Mouse (Mus musculus) Patski (cell line): ENCODE data around the gene Nf1. TPM values are rescaled to one million over a fixed set of nuclear protein-coding genes. Genes with fewer than 3 reads are reported as not detected.

ENCODE experiments used
- ATAC-seq: fragments of 100-300 bp; one replicate; pipeline ENCODE4 v1.8.0; 2021
- CTCF ChIA-PET: fragments of 350-600 bp; sonication (Branson Sonifier 250); formaldehyde crosslinking; loops from one replicate; lab custom pipeline; 2022; ENCODE audit warnings: inconsistent platforms; lab: Charles Lee
- POLR2A ChIA-PET: fragments of 350-600 bp; sonication (Branson Sonifier 250); formaldehyde crosslinking; loops from one replicate; lab custom pipeline; 2022; ENCODE audit warnings: antibody characterized with exemption, inconsistent platforms; lab: Charles Lee
- DNase-seq: peaks from one replicate; pipeline ENCODE4 v3.0.0-alpha.2; 2011; ENCODE audit warnings: low read depth, low spot score
- H3K27me3 ChIP-seq: fragments of 371-371 bp; one replicate; pipeline ENCODE4 v1.5.1; 2021
- CTCF ChIP-seq: fragments of 100-300 bp; IDR thresholded peaks from one replicate; pipeline ENCODE4 v1.5.1; 2021
- in situ Hi-C: fragments of 300-500 bp; cut with MboI; formaldehyde crosslinking; loops from 3 replicates; pipeline ENCODE4 v1.11.1; 2018; ENCODE audit warnings: low pct_unique_long_range_greater_than_20kb, mixed read lengths
- polyA plus RNA-seq: library from polyadenylated mRNA; unstranded; gene quantifications from one replicate; pipeline ENCODE4 v1.2.3, GENCODE M21; 2021

Nf1 gene
- polyA plus RNA-seq, result 24.1 TPM

DNA sequence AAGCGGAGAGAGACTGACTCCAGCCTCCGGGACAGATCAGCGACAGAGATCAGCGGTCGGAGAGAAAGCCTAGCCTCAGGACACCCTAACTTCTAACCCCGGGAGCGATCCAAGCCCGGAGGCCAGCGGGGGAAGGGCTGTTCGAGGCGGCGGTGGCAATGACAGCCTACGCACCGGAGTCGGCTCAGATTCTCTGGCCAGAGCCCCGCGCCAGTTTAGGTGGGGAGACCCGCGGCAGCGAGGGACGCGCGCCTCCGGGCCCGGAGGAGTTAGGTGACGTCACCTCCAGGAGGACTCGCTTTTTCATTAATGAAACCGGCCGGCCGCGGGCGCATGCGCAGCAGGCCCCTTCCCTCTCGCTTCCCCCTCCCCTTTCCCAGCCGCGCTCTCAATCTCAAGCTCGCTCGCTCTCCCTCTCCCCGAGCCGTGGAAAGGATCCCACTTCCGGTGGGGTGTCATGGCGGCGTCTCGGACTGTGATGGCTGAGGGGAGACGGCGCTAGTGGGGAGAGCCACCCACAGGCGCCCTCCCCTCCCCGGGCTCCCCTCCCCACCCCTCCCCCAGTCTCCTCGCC, at the start of gene Nf1:
TSS of gene Nf1 (plus strand) at position 460 of the 574 bp plus-strand sequence.
- CTCF ChIA-PET, result no interaction called here

DNA sequence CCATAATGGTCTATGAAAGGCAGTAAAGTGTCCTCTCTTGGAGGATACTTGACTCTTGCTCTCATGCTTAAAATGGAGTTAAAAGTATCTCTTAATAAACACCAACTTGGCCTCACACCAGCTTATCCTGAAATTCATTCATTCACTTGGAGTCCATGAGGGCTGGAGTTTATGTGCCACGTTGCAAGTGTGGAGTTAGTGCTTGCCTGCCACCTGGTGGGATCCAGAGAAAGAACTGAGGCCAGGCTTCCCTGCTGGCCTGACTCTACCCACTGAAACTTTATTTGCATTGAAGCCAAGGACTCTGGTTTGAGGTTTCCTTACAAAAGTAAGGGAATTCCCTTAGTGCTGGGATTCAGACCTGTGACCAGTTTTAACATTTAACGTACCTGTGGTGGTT, 49.0 kb upstream of the Nf1 start:
- peak; percentile 88 for TF ChIP-seq CTCF
- in situ Hi-C loops, result loop anchor here (5.0 kb wide), 3 partner anchors 68 to 328 kb away; no protein-coding TSS in a partner anchor
- no peaks in the 10 kb centered on the region for H3K27me3 ChIP-seq
- DNase-seq (peak; percentile 34), ATAC-seq (no peak)
- CTCF ChIA-PET, result interaction anchor here (0.7 to 3.9 kb wide), 6 partner anchors 9 to 76 kb away, joined by 3 to 24 read pairs (median 3); no protein-coding TSS in a partner anchor
- POLR2A ChIA-PET, result interaction anchor here (1.2 to 2.1 kb wide), 3 partner anchors 36 to 226 kb away, joined by 3 to 6 read pairs (median 5); partner anchors contain the start of gene Wsb1

More for the DNA sequence above, at the start of gene Nf1:
- no peaks in the 10 kb centered on the region for H3K27me3 ChIP-seq
- ATAC-seq (peak; percentile 63), DNase-seq (peak; percentile 79)
- TF ChIP-seq CTCF, result no peak
- in situ Hi-C loops, result no loop called here
- POLR2A ChIA-PET, result interaction anchor here (1.0 kb wide), 1 partner anchor 10 kb away, joined by 4 read pairs; no protein-coding TSS in a partner anchor

DNA sequence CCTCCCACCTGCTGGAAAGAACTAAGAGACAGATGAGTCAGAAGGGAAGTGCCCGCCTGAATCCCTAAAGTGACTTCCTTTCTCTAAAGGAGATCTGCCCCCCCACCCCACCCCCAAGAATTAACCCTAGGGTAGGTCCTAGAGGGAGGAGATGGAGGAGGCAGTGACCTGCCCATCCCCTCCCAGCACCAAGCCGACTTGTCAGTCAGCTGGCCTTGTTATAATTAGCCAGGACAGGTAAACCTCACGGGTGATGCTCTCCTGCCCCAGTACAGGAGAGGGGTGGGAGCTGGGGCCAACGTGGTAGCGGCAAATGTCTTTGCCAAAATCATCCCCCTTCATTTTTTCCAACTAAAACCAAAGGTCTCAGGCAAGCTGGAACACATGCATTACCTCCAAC, 47.8 kb upstream of the Nf1 start:
- no peak for ATAC-seq
- ChIA-PET POLR2A (interaction anchor here (1.7 kb wide), 1 partner anchor 37 kb away, joined by 6 read pairs; the partner anchor contains the start of gene Wsb1), CTCF (interaction anchor here (1.1 to 3.9 kb wide), 4 partner anchors 30 to 68 kb away, joined by 3 to 24 read pairs (median 4); no protein-coding TSS in a partner anchor)
- TF ChIP-seq CTCF, result no peak
- in situ Hi-C loops, result loop anchor here (5.0 kb wide), 3 partner anchors 69 to 329 kb away; no protein-coding TSS in a partner anchor
- no peaks in the 10 kb centered on the region for H3K27me3 ChIP-seq
- no peak for DNase-seq

DNA sequence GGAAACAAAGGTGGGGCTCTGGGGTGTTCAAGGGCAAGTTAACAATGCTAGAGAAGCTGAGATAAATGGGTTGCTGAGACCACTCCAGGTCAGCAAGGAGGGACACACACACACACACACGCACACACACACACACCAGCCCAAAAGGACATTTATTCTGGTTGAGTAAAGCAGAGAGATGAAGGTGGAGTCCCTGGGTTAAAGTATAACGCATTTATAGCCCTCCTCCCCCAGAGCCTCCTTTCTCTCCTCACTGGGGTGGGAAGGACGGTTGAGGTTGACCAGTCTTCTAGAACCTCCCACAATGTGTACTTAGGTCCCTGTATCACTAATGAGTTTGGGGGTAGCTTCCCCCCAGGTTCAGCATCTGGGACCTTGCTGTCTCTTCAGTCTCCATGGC, 47.4 kb upstream of the Nf1 start:
- TF ChIP-seq CTCF, result no peak
- DNase-seq (peak; percentile 39), ATAC-seq (no peak)
- H3K27me3 ChIP-seq, result no peaks in the 10 kb centered on the region
- ChIA-PET POLR2A (interaction anchor here (0.7 to 1.8 kb wide), 3 partner anchors 15 to 63 kb away, joined by 3 to 6 read pairs (median 4); partner anchors contain the start of gene Wsb1), CTCF (interaction anchor here (0.9 to 1.2 kb wide), 3 partner anchors 30 to 180 kb away, joined by 3 to 4 read pairs (median 4); no protein-coding TSS in a partner anchor)
- in situ Hi-C loops, result loop anchor here (5.0 kb wide), 3 partner anchors 70 to 330 kb away; no protein-coding TSS in a partner anchor

DNA sequence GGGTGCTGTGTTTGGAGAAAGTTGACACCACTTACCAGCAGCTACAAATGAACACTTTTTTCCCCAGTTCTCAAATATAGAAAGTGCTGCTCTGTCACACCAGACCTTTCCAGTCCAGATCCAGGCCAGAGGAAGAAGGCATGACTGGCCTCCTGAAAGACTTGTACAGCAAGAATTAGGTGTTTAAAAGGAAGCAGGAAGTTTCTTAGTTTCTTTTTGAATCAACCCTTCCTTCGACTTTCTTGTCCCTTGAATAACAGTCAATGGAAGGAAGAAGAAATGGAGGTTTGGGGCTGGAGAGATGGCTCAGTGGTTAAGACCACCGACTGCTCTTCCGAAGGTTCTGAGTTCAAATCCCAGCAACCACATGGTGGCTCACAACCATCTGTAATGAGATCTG, 46.5 kb upstream of the Nf1 start:
- POLR2A ChIA-PET, result interaction anchor here (1.8 kb wide), 1 partner anchor 64 kb away, joined by 4 read pairs; no protein-coding TSS in a partner anchor
- ATAC-seq (no peak), DNase-seq (no peak)
- CTCF ChIA-PET, result no interaction called here
- H3K27me3 ChIP-seq, result no peaks in the 10 kb centered on the region
- in situ Hi-C loops, result loop anchor here (5.0 kb wide), 3 partner anchors 71 to 331 kb away; no protein-coding TSS in a partner anchor
- TF ChIP-seq CTCF, result no peak

- H3K27me3 ChIP-seq, result no peaks in the 10 kb centered on the region
- ChIA-PET CTCF (interaction anchor here (0.9 kb wide), 1 partner anchor 69 kb away, joined by 3 read pairs; no protein-coding TSS in a partner anchor), POLR2A (no interaction called here)
- TF ChIP-seq CTCF, result no peak
- no peak for DNase-seq
- in situ Hi-C loops, result loop anchor here (5.0 kb wide), 3 partner anchors 72 to 332 kb away; no protein-coding TSS in a partner anchor
- no peak for ATAC-seq
These were observed 45.5 kb upstream of the Nf1 start for GRCm38 (mm10) chr11:79293971-79294370.

- in situ Hi-C loops, result loop anchor here (5.0 kb wide), 1 partner anchor 101 kb away; no protein-coding TSS in a partner anchor
- no peaks in the 10 kb centered on the region for H3K27me3 ChIP-seq
- ATAC-seq, result no peak
- peak; percentile 83 for TF ChIP-seq CTCF
- ChIA-PET POLR2A (interaction anchor here (0.9 kb wide), 1 partner anchor 10 kb away, joined by 3 read pairs; no protein-coding TSS in a partner anchor), CTCF (interaction anchor here (0.8 to 4.1 kb wide), 14 partner anchors 10 to 275 kb away, joined by 3 to 25 read pairs (median 4); no protein-coding TSS in a partner anchor)
- DNase-seq, result no peak
These were observed 43.3 kb upstream of the Nf1 start for GRCm38 (mm10) chr11:79296167-79296566.

DNA sequence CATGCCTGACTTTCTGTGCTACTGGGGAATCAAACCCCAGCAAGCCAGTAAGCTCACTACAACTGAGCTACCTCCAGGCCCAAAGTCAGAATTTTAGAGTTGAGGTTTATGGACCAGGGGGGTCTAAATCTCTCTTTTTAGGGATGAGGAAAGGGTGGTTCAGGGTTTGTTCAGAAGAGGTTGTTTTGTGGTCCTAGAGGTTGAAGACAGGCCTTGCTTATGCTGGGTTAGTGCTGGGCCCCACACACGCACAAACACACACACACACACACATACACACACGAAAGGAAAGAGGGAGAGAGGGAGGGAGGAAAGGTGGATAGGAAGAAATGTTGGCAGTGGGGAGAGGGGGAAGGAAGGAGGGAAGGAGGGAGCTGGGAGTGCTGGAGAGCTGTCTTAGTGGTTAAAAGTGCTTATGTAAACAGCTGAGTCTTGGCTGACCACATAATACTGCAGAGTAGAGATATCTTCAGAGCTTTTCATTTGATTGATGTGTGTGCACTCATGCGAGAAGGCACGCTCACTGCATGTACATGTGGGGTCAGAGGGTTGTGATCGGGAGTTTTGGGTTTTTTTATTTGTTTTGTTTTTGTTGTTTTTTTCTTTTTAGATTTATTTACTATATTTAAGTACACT, 42.5 kb upstream of the Nf1 start, which contains the start of gene Gm9964:
TSS of gene Gm9964 (minus strand) at position 51 of the 636 bp plus-strand sequence.
- DNase-seq (no peak), ATAC-seq (no peak)

DNA sequence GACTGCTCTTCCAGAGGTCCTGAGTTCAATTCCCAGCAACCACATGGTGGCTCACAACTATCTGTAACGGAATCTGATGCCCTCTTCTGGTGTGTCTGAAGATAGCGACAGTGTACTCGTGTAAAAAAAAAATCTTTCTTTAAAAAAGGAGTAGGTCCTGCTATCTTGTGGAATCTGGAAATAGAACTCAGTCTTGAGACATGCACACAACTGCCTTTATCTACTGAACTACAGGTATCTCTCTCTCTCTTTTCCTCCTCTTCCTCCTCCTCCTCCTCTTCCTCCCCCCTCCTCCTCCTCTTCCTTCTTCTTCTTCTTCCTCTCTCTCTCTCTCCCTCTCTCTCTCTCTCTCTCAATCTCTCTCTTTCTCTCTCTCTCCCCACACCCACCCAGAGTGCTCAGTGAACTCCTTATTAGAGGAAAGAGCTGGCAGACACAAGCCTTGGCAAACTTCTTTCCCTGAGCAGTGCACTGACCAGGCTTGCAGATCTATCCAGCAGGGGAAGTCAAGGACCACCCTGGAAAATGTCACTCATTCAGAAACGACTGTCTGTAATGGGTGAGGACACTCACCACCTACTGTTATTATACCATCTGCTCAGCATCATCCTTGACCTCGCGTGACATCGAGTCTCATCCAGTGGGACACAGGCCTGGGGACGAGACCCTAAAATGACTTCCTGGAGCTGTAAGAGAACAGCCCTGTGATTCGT, 39.6 kb upstream of the Nf1 start:
- POLR2A ChIA-PET, result interaction anchor here (0.6 to 0.7 kb wide), 2 partner anchors 116 to 1709 kb away, joined by 3 read pairs; no protein-coding TSS in a partner anchor
- ATAC-seq, result no peak
- H3K27me3 ChIP-seq, result no peaks in the 10 kb centered on the region
- CTCF ChIA-PET, result interaction anchor here (0.6 kb wide), 1 partner anchor 93 kb away, joined by 3 read pairs; no protein-coding TSS in a partner anchor
- DNase-seq, result no peak
- in situ Hi-C loops, result loop anchor here (5.0 kb wide), 1 partner anchor 97 kb away; no protein-coding TSS in a partner anchor
- TF ChIP-seq CTCF, result no peak

More for the DNA sequence above, 42.5 kb upstream of the Nf1 start, which contains the start of gene Gm9964:
- ChIA-PET CTCF (interaction anchor here (0.8 to 4.1 kb wide), 15 partner anchors 8 to 278 kb away, joined by 3 to 25 read pairs (median 4); no protein-coding TSS in a partner anchor), POLR2A (interaction anchor here (0.6 to 0.9 kb wide), 3 partner anchors 9 to 43 kb away, joined by 3 to 5 read pairs (median 3); no protein-coding TSS in a partner anchor)
- no peak for TF ChIP-seq CTCF
- H3K27me3 ChIP-seq, result no peaks in the 10 kb centered on the region
- in situ Hi-C loops, result loop anchor here (5.0 kb wide), 1 partner anchor 100 kb away; no protein-coding TSS in a partner anchor
